Mouse (Mus musculus): ENCODE measurements at regions not wholly inside any gene's neighbourhood (a gene's known extent, or its start where the extent isn't known, plus 50 kb on each side); places are given as distances from the start of the nearest gene placed in this dataset.

GRCm38 (mm10) chr10:56525791-56526190 is 148.7 kb downstream of the Gja1 start:
- Histone ChIP-seq H3K9me3 (no peaks in the 10 kb centered on the region), H3K4me3 (no peak overlapping the region), H3K27me3 (ENCODE audit: insufficient read depth, poor library complexity, severe bottlenecking) (no peaks in the 10 kb centered on the region), H3K4me1 (no peaks in the 10 kb centered on the region), H3K27ac (no peak overlapping the region), H3K36me3 (no peaks in the 10 kb centered on the region)
- 74% methylated on average over 2 of the region's 2 CpGs for WGBS
- DNase-seq (ENCODE audit: low spot score) = no peak

- DNase-seq (ENCODE audit: low spot score) = no peak
- no peak overlapping the region for H3K4me3 ChIP-seq
- 68% methylated on average over 4 of the region's 4 CpGs for WGBS
- no peak overlapping the region for H3K27ac ChIP-seq
- H3K36me3 ChIP-seq = no peaks in the 10 kb centered on the region
- H3K4me1 ChIP-seq = no peaks in the 10 kb centered on the region
- no peaks in the 10 kb centered on the region for H3K27me3 ChIP-seq (ENCODE audit: insufficient read depth, poor library complexity, severe bottlenecking)
- no peaks in the 10 kb centered on the region for H3K9me3 ChIP-seq
Measured at GRCm38 (mm10) chr10:56537091-56537490, 160.0 kb downstream of the Gja1 start.

- H3K27me3 ChIP-seq (ENCODE audit: insufficient read depth, poor library complexity, severe bottlenecking) = no peaks in the 10 kb centered on the region
- no peak for DNase-seq (ENCODE audit: low spot score)
- no peaks in the 10 kb centered on the region for H3K36me3 ChIP-seq
- H3K4me1 ChIP-seq = no peaks in the 10 kb centered on the region
- no peak overlapping the region for H3K4me3 ChIP-seq
- H3K27ac ChIP-seq = no peak overlapping the region
- WGBS = 80% methylated on average over 5 of the region's 5 CpGs
- no peaks in the 10 kb centered on the region for H3K9me3 ChIP-seq
Measured at GRCm38 (mm10) chr10:56539827-56540511, 162.8 kb downstream of the Gja1 start.

- no peak overlapping the region for H3K4me3 ChIP-seq
- DNase-seq (ENCODE audit: low spot score) = no peak
- WGBS = 66% methylated on average over 3 of the region's 3 CpGs
Measured at GRCm38 (mm10) chr10:56542106-56542505, 165.0 kb downstream of the Gja1 start.

GRCm38 (mm10) chr10:56545989-56546388 is 168.9 kb downstream of the Gja1 start:
- Histone ChIP-seq H3K4me3 (no peak overlapping the region), H3K9me3 (no peaks in the 10 kb centered on the region), H3K27ac (no peak overlapping the region), H3K4me1 (no peaks in the 10 kb centered on the region), H3K36me3 (no peaks in the 10 kb centered on the region), H3K27me3 (ENCODE audit: insufficient read depth, poor library complexity, severe bottlenecking) (no peaks in the 10 kb centered on the region)
- no peak for DNase-seq (ENCODE audit: low spot score)
- WGBS = 81% methylated on average over 3 of the region's 3 CpGs

More at GRCm38 (mm10) chr10:56542106-56542505, 165.0 kb downstream of the Gja1 start:
- Histone ChIP-seq H3K36me3 (no peaks in the 10 kb centered on the region), H3K27me3 (ENCODE audit: insufficient read depth, poor library complexity, severe bottlenecking) (no peaks in the 10 kb centered on the region), H3K27ac (no peak overlapping the region), H3K9me3 (no peaks in the 10 kb centered on the region), H3K4me1 (no peaks in the 10 kb centered on the region)

- Histone ChIP-seq H3K27me3 (ENCODE audit: insufficient read depth, poor library complexity, severe bottlenecking) (no peaks in the 10 kb centered on the region), H3K9me3 (no peaks in the 10 kb centered on the region), H3K4me1 (no peaks in the 10 kb centered on the region), H3K4me3 (no peak overlapping the region), H3K36me3 (no peaks in the 10 kb centered on the region), H3K27ac (no peak overlapping the region)
- no peak for DNase-seq (ENCODE audit: low spot score)
- 60% methylated on average over 2 of the region's 2 CpGs for WGBS
Measured at GRCm38 (mm10) chr10:56546824-56547223, 169.7 kb downstream of the Gja1 start.

GRCm38 (mm10) chr10:56547825-56548224 is 170.7 kb downstream of the Gja1 start:
- Histone ChIP-seq H3K27me3 (ENCODE audit: insufficient read depth, poor library complexity, severe bottlenecking) (no peaks in the 10 kb centered on the region), H3K4me1 (no peaks in the 10 kb centered on the region), H3K4me3 (no peak overlapping the region), H3K27ac (no peak overlapping the region), H3K9me3 (no peaks in the 10 kb centered on the region), H3K36me3 (no peaks in the 10 kb centered on the region)
- DNase-seq (ENCODE audit: low spot score) = no peak
- 81% methylated on average over 3 of the region's 4 CpGs for WGBS

GRCm38 (mm10) chr10:56566836-56567442 is 189.8 kb downstream of the Gja1 start:
- DNase-seq (ENCODE audit: low spot score) = no peak
- H3K36me3 ChIP-seq = no peaks in the 10 kb centered on the region
- no peak overlapping the region for H3K27ac ChIP-seq
- 78% methylated on average over 12 of the region's 12 CpGs for WGBS
- no peak overlapping the region for H3K4me3 ChIP-seq
- H3K4me1 ChIP-seq = no peaks in the 10 kb centered on the region
- no peaks in the 10 kb centered on the region for H3K27me3 ChIP-seq (ENCODE audit: insufficient read depth, poor library complexity, severe bottlenecking)
- H3K9me3 ChIP-seq = no peaks in the 10 kb centered on the region

GRCm38 (mm10) chr10:56582065-56582464 is 204.9 kb downstream of the Gja1 start:
- Histone ChIP-seq H3K4me1 (no peaks in the 10 kb centered on the region), H3K36me3 (no peaks in the 10 kb centered on the region), H3K27ac (no peak overlapping the region), H3K4me3 (no peak overlapping the region), H3K27me3 (ENCODE audit: insufficient read depth, poor library complexity, severe bottlenecking) (no peaks in the 10 kb centered on the region), H3K9me3 (no peaks in the 10 kb centered on the region)
- no peak for DNase-seq (ENCODE audit: low spot score)
- WGBS = 18% methylated on average over 6 of the region's 6 CpGs

- Histone ChIP-seq H3K4me3 (no peak overlapping the region), H3K36me3 (no peaks in the 10 kb centered on the region), H3K27me3 (ENCODE audit: insufficient read depth, poor library complexity, severe bottlenecking) (no peaks in the 10 kb centered on the region), H3K27ac (no peak overlapping the region), H3K4me1 (no peaks in the 10 kb centered on the region), H3K9me3 (no peaks in the 10 kb centered on the region)
- DNase-seq (ENCODE audit: low spot score) = no peak
- WGBS = 74% methylated on average over 2 of the region's 2 CpGs
Measured at GRCm38 (mm10) chr10:56587205-56587604, 210.1 kb downstream of the Gja1 start.

GRCm38 (mm10) chr10:56597382-56597781 is 220.3 kb downstream of the Gja1 start:
- DNase-seq (ENCODE audit: low spot score) = peak; percentile 90
- H3K9me3 ChIP-seq = no peaks in the 10 kb centered on the region
- H3K36me3 ChIP-seq = no peaks in the 10 kb centered on the region
- WGBS = 25% methylated on average over 5 of the region's 5 CpGs
- no peak overlapping the region for H3K27ac ChIP-seq
- H3K4me1 ChIP-seq = peaks cover 10% of the 10 kb centered on the region
- H3K4me3 ChIP-seq = no peak overlapping the region
- no peaks in the 10 kb centered on the region for H3K27me3 ChIP-seq (ENCODE audit: insufficient read depth, poor library complexity, severe bottlenecking)

GRCm38 (mm10) chr10:56598191-56598590 is 221.1 kb downstream of the Gja1 start:
- no peaks in the 10 kb centered on the region for H3K27me3 ChIP-seq (ENCODE audit: insufficient read depth, poor library complexity, severe bottlenecking)
- H3K36me3 ChIP-seq = no peaks in the 10 kb centered on the region
- H3K27ac ChIP-seq = no peak overlapping the region
- peaks cover 10% of the 10 kb centered on the region for H3K4me1 ChIP-seq
- H3K4me3 ChIP-seq = no peak overlapping the region
- DNase-seq (ENCODE audit: low spot score) = no peak
- H3K9me3 ChIP-seq = no peaks in the 10 kb centered on the region
- WGBS = 75% methylated on average over 3 of the region's 3 CpGs

GRCm38 (mm10) chr10:56599923-56600322 is 222.8 kb downstream of the Gja1 start:
- H3K27ac ChIP-seq = no peak overlapping the region
- DNase-seq (ENCODE audit: low spot score) = no peak
- no peaks in the 10 kb centered on the region for H3K9me3 ChIP-seq
- WGBS = 70% methylated on average over 4 of the region's 4 CpGs
- no peak overlapping the region for H3K4me3 ChIP-seq
- H3K36me3 ChIP-seq = no peaks in the 10 kb centered on the region
- H3K27me3 ChIP-seq (ENCODE audit: insufficient read depth, poor library complexity, severe bottlenecking) = no peaks in the 10 kb centered on the region
- peaks cover 10% of the 10 kb centered on the region for H3K4me1 ChIP-seq

Measured in heart, embryonic 10.5 days (tissue).